Mouse (Mus musculus) intestine, postnatal 0 days (tissue): ENCODE results near the gene Lce1a2. TPM values are rescaled to one million over a fixed set of nuclear protein-coding genes. Genes with fewer than 3 reads are reported as not detected.

Source experiments
- ATAC-seq: fragments of 200-750 bp; cut with Nextera tagmentation; 2 replicates; pipeline ENCODE4 v1.8.0; 2017; ENCODE audit warnings: mild to moderate bottlenecking, moderate TSS enrichment, moderate library complexity
- H3K27ac ChIP-seq: fragments of 300-500 bp; sonication (generic); 2 replicates; pipeline ENCODE4 v1.5.1; 2014; ENCODE audit warnings: mild to moderate bottlenecking, low read depth, low read length, moderate library complexity
- H3K27me3 ChIP-seq: fragments of 300-500 bp; sonication (generic); replicated peaks from 2 replicates; pipeline ENCODE4 v1.6.1; 2014; ENCODE audit warnings: low read length, mixed read lengths; ENCODE audit not compliant: control insufficient read depth, insufficient read depth
- H3K36me3 ChIP-seq: fragments of 300-500 bp; sonication (generic); 2 replicates; pipeline ENCODE4 v1.6.1; 2014; ENCODE audit warnings: mild to moderate bottlenecking, moderate library complexity; ENCODE audit not compliant: control insufficient read depth, insufficient read depth
- H3K4me1 ChIP-seq: fragments of 300-500 bp; sonication (generic); replicated peaks from 2 replicates; pipeline ENCODE4 v1.6.1; 2014; ENCODE audit warnings: antibody characterized with exemption, low read length, mixed read lengths; ENCODE audit not compliant: control insufficient read depth, insufficient read depth
- H3K4me2 ChIP-seq: fragments of 300-500 bp; sonication (generic); replicated peaks from 2 replicates; pipeline ENCODE4 v1.6.1; 2014; ENCODE audit warnings: low read depth, mild to moderate bottlenecking, moderate library complexity
- H3K4me3 ChIP-seq: fragments of 300-500 bp; sonication (generic); 2 replicates; pipeline ENCODE4 v1.5.1; 2014; ENCODE audit warnings: low read depth, low read length
- H3K9ac ChIP-seq: fragments of 300-500 bp; sonication (generic); 2 replicates; pipeline ENCODE4 v1.6.1; 2014; ENCODE audit warnings: mild to moderate bottlenecking, low read depth, low read length
- H3K9me3 ChIP-seq: fragments of 300-500 bp; sonication (generic); 2 replicates; pipeline ENCODE4 v1.6.1; 2016; ENCODE audit warnings: mixed run types; ENCODE audit not compliant: control insufficient read depth
- CTCF ChIP-seq: sonication (generic); IDR thresholded peaks from 2 replicates; pipeline ENCODE4 v1.5.1; 2016; ENCODE audit warnings: low read depth, mild to moderate bottlenecking, control low read depth, antibody characterized with exemption, moderate library complexity
- WGBS: fragments of 180-500 bp; shearing (Covaris S2); extraction: QIAGEN DNeasy Blood & Tissue Kit; methylation state at CpG from one replicate; pipeline ENCODE4 v1.1.7; 2014; 5-methylcytosine and 5-hydroxymethylcytosine counted together
- polyA plus RNA-seq: library from polyadenylated mRNA; unstranded; fragments of >200 nt; fragmentation: Nextera tagmentation; extraction: Ambion mirVana; gene quantifications from 2 replicates; pipeline ENCODE4 v1.2.1, GENCODE M21; 2015

The Lce1a2 gene
- polyA plus RNA-seq, 1 experiment from 2014 or later: not detected

DNA sequence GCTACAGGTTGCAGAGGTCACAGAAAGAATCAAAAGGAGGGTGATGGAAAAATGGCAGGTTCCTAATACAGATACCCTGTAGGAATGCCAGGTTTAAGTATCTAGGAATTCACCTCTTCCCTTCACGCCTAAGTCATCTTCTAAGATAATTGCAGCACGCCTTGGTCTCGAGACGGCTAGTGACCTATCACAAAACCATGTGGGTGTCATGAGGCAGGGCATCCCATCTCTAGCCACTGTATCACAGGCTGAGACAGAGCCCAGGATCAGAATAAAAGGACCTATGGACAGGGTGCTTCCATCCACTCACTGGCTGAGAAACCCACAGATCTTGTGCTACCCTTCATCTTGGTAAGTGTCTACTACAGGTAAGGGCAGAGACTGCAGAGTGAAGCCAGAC, 8.8 kb upstream of the Lce1a2 start, which contains the start of gene Lce1c:
Lce1c (plus strand) TSS at position 301 of the 400 bp plus-strand sequence.
- ATAC-seq: no peak
- no peaks in the 10 kb centered on the region for H3K9me3 ChIP-seq
- H3K9ac ChIP-seq: no peak within 1 kb of the TSS

DNA sequence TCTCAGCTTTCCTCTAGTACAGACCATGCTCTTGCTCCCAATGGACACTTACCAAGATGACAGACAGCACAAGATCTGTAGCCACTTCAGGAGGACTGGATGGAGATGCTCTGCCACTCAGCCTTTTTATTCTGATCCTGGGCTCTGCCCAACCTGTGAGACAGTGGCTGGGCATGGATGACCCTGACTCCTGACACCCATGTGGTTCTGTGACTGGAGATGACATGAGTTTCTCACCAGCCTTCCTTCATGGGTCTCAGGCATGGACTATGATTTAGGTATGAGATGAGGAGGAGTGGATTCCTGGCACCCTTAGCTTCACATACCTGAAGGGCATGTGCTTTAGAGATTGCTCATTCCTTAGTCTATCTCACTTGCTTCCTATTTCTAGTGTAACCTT, 13.3 kb downstream of the Lce1a2 start, which contains the start of gene Lce1b:
Lce1b (minus strand) TSS at position 101 of the 400 bp plus-strand sequence.
- Histone ChIP-seq H3K36me3 (no peaks in the 10 kb centered on the region), H3K9ac (no peak within 1 kb of the TSS), H3K4me1 (no peaks in the 10 kb centered on the region), H3K27me3 (no peaks in the 10 kb centered on the region), H3K4me3 (no peak within 1 kb of the TSS), H3K27ac (no peak within 1 kb of the TSS), H3K4me2 (no peak within 1 kb of the TSS), H3K9me3 (no peaks in the 10 kb centered on the region)
- no peak for ATAC-seq
- no peak for TF ChIP-seq CTCF

More for the DNA sequence above, 8.8 kb upstream of the Lce1a2 start, which contains the start of gene Lce1c:
- WGBS: 90% methylated on average over 4 of the region's 4 CpGs
- no peaks in the 10 kb centered on the region for H3K36me3 ChIP-seq
- no peak for TF ChIP-seq CTCF
- no peaks in the 10 kb centered on the region for H3K27me3 ChIP-seq
- no peak within 1 kb of the TSS for H3K27ac ChIP-seq
- no peaks in the 10 kb centered on the region for H3K4me1 ChIP-seq
- no peak within 1 kb of the TSS for H3K4me2 ChIP-seq
- no peak within 1 kb of the TSS for H3K4me3 ChIP-seq

DNA sequence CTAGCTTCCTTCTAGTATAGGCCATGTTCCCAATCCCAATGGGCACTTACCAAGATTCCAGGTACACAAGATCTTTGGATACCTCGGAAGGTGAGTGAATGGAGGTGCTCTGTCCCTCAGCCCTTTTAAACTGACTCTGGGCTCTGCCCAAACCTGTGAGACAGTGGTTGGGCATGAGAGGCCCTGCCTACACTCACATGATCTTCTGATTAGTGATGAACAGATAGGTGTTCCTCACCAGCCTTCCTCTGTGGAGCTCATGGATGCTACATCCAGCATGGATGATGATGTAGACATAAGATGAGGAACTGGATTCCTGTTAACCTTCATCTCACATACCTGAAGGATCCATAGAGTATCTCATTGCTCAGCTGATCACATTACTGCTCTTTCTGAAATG, 21.9 kb downstream of the Lce1a2 start, which contains the start of gene Lce1a1:
Lce1a1 (minus strand) TSS at position 101 of the 400 bp plus-strand sequence.
- Histone ChIP-seq H3K9ac (no peak within 1 kb of the TSS), H3K4me2 (no peak within 1 kb of the TSS), H3K4me1 (no peaks in the 10 kb centered on the region), H3K36me3 (no peaks in the 10 kb centered on the region), H3K27me3 (no peaks in the 10 kb centered on the region), H3K9me3 (no peaks in the 10 kb centered on the region), H3K27ac (no peak within 1 kb of the TSS), H3K4me3 (no peak within 1 kb of the TSS)
- TF ChIP-seq CTCF: no peak
- WGBS: 82% methylated on average over 1 of the region's 1 CpGs
- no peak for ATAC-seq

DNA sequence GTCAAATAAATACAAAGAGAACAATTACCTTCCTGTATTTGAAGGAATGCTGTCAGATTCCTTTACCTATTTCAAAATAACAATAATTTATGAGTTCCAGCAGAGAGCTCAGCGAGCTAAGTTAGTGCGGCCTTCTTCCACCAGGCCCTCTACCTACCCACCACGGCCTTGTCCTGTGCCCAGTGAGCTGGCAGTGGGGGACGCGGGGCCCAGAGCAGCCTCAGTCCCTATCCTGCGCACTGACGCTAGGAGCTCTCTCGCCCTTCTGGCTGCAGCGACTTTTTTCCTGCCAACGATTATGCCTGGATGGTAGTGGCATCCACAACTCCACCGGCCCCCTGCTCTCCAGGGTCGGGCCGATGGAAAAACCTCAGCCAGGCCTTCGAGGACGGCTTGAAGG, 30.3 kb downstream of the Lce1a2 start:
- 92% methylated on average over 15 of the region's 15 CpGs for WGBS

DNA sequence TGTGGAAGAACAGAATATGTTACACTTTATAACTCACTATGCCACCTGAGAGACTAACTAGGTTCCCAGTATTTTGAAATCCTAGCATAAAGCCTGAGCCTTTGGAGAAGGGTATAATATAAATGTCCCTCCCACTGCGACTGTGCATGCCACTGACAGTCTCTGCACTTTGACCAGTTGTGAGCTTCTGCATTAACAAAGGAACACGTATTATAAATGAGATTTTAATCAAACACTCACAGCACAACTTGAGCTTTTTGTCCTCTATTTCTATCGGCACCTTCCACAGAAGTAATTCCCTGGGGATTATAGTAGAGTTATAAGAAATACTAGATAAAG, 31.5 kb downstream of the Lce1a2 start:
- Histone ChIP-seq H3K9ac (no peak overlapping the region), H3K9me3 (no peaks in the 10 kb centered on the region), H3K4me2 (no peak overlapping the region), H3K36me3 (no peaks in the 10 kb centered on the region), H3K27me3 (no peaks in the 10 kb centered on the region), H3K4me1 (no peaks in the 10 kb centered on the region), H3K27ac (peak overlapping the region; percentile 63), H3K4me3 (no peak overlapping the region)
- WGBS: 25% methylated on average over 3 of the region's 3 CpGs
- TF ChIP-seq CTCF: no peak
- peak; percentile 84 for ATAC-seq

More for the DNA sequence above, 30.3 kb downstream of the Lce1a2 start:
- H3K9me3 ChIP-seq: no peaks in the 10 kb centered on the region
- H3K36me3 ChIP-seq: no peaks in the 10 kb centered on the region
- no peak for ATAC-seq
- no peak overlapping the region for H3K27ac ChIP-seq
- no peak for TF ChIP-seq CTCF
- H3K9ac ChIP-seq: no peak overlapping the region
- H3K4me2 ChIP-seq: no peak overlapping the region
- no peaks in the 10 kb centered on the region for H3K4me1 ChIP-seq
- no peak overlapping the region for H3K4me3 ChIP-seq
- no peaks in the 10 kb centered on the region for H3K27me3 ChIP-seq

DNA sequence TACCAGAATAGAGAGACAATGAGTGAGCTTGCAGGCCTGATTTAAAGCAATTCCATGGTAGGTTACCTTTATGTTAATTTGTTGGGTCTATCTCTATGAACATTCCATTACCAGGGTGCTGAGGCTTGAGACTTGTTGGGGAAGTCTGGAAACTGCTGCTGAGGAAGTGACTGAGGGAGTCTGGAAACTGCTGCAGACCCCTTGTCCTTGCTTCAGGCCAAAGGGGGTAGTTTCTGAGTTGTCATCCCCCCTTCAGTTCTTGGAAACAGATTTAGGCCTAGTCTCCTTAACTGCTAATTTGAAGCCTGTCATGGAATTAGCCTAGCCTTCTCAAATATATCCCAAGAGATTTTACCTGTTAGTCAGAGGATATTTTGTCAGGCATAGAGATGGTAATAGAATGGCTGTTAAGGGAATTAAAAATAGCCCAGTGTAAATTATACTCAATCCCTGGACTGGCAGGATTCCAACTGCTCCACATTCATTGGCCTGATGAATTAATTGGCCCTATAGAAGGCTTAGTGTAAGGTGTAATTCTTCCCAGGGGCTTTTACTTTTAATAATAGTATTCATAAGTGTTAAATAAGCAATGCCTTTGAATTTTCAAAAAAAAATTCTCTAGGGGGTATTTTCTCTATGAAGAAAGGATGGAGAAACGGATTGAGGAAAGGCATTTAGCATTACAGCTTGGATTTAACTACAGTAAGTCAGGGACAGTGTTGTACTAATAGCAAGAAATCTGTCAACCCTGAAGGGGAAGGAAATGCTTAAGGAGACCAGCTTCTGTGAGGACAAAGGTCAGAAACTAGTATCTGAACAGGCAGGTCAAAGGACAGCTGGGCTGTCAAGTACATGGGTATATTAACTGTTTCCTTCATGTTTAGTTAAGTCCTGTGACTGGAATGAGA, 32.1 kb downstream of the Lce1a2 start:
- peak; percentile 93 for ATAC-seq
- peak overlapping the region; percentile 63 for H3K27ac ChIP-seq

More for the DNA sequence above, 32.1 kb downstream of the Lce1a2 start:
- Histone ChIP-seq H3K9me3 (no peaks in the 10 kb centered on the region), H3K36me3 (no peaks in the 10 kb centered on the region), H3K9ac (no peak overlapping the region), H3K4me3 (no peak overlapping the region), H3K4me2 (no peak overlapping the region), H3K27me3 (no peaks in the 10 kb centered on the region), H3K4me1 (no peaks in the 10 kb centered on the region)
- TF ChIP-seq CTCF: no peak
- WGBS: 45% methylated on average over 1 of the region's 1 CpGs
